Mouse (Mus musculus) kidney, embryonic 16.5 days (tissue): ENCODE results near the gene Olfr688. TPM values are rescaled to one million over a fixed set of nuclear protein-coding genes. Genes with fewer than 3 reads are reported as not detected.

Source experiments
- ATAC-seq: fragments of 200-750 bp; cut with Nextera tagmentation; 2 replicates; pipeline ENCODE4 v1.8.0; 2017; ENCODE audit warnings: moderate TSS enrichment; ENCODE audit not compliant: low FRiP score, low TSS enrichment
- H3K27ac ChIP-seq: fragments of 300-500 bp; sonication (generic); 2 replicates; pipeline ENCODE4 v1.5.1; 2014; ENCODE audit warnings: low read length
- H3K27me3 ChIP-seq: fragments of 300-500 bp; sonication (generic); 2 replicates; pipeline ENCODE4 v1.6.1; 2014; ENCODE audit warnings: low read length, control low read depth, mixed read lengths; ENCODE audit not compliant: insufficient read depth
- H3K36me3 ChIP-seq: fragments of 300-500 bp; sonication (generic); 2 replicates; pipeline ENCODE4 v1.6.1; 2014; ENCODE audit warnings: low read length, control low read depth, mixed read lengths; ENCODE audit not compliant: insufficient read depth
- H3K4me1 ChIP-seq: fragments of 300-500 bp; sonication (generic); 2 replicates; pipeline ENCODE4 v1.6.1; 2014; ENCODE audit warnings: low read length, control low read depth, mixed read lengths; ENCODE audit not compliant: insufficient read depth
- H3K4me2 ChIP-seq: fragments of 300-500 bp; sonication (generic); replicated peaks from 2 replicates; pipeline ENCODE4 v1.6.1; 2014; ENCODE audit warnings: low read depth, low read length
- H3K4me3 ChIP-seq: fragments of 300-500 bp; sonication (generic); 2 replicates; pipeline ENCODE4 v1.5.1; 2014; ENCODE audit warnings: mild to moderate bottlenecking, low read length
- H3K9ac ChIP-seq: fragments of 300-500 bp; sonication (generic); replicated peaks from 2 replicates; pipeline ENCODE4 v1.6.1; 2014; ENCODE audit warnings: low read length
- H3K9me3 ChIP-seq: fragments of 300-500 bp; sonication (generic); 2 replicates; pipeline ENCODE4 v1.6.1; 2016; ENCODE audit warnings: low read length, control low read depth
- WGBS: fragments of 180-500 bp; shearing (Covaris S2); extraction: QIAGEN DNeasy Blood & Tissue Kit; methylation state at CpG from one replicate; pipeline ENCODE4 v1.1.7; 2014; 5-methylcytosine and 5-hydroxymethylcytosine counted together
- polyA plus RNA-seq: library from polyadenylated mRNA; unstranded; fragments of >200 nt; fragmentation: Nextera tagmentation; extraction: Ambion mirVana; gene quantifications from 2 replicates; pipeline ENCODE4 v1.2.1, GENCODE M21; 2015

The Olfr688 gene
- polyA plus RNA-seq = not detected in 2 replicates

GRCm38 (mm10) chr7:105287795-105288194 lies at the start of gene Olfr688:
Gene Olfr688, plus strand, starts transcription at chr7:105288095.
- ATAC-seq = no peak
- H3K4me3 ChIP-seq = no peak within 1 kb of the TSS
- no peak within 1 kb of the TSS for H3K9ac ChIP-seq
- H3K9me3 ChIP-seq = no peaks in the 10 kb centered on the region
- no peak within 1 kb of the TSS for H3K27ac ChIP-seq
- 80% methylated on average over 6 of the region's 6 CpGs for WGBS
- no peaks in the 10 kb centered on the region for H3K27me3 ChIP-seq
- H3K36me3 ChIP-seq = no peaks in the 10 kb centered on the region
- no peaks in the 10 kb centered on the region for H3K4me1 ChIP-seq
- no peak within 1 kb of the TSS for H3K4me2 ChIP-seq

GRCm38 (mm10) chr7:105247671-105248070 lies 40.2 kb upstream of the Olfr688 start:
- no peak overlapping the region for H3K27ac ChIP-seq
- ATAC-seq = no peak
- no peak overlapping the region for H3K9ac ChIP-seq
- H3K36me3 ChIP-seq = no peaks in the 10 kb centered on the region
- no peaks in the 10 kb centered on the region for H3K9me3 ChIP-seq
- H3K27me3 ChIP-seq = no peaks in the 10 kb centered on the region
- no peaks in the 10 kb centered on the region for H3K4me1 ChIP-seq
- no peak overlapping the region for H3K4me2 ChIP-seq
- WGBS = 76% methylated on average over 3 of the region's 3 CpGs
- no peak overlapping the region for H3K4me3 ChIP-seq

GRCm38 (mm10) chr7:105248197-105248596 lies 39.7 kb upstream of the Olfr688 start:
- ATAC-seq = no peak
- Histone ChIP-seq H3K9ac (no peak overlapping the region), H3K4me1 (no peaks in the 10 kb centered on the region), H3K9me3 (no peaks in the 10 kb centered on the region), H3K4me3 (no peak overlapping the region), H3K27ac (no peak overlapping the region), H3K4me2 (no peak overlapping the region), H3K27me3 (no peaks in the 10 kb centered on the region), H3K36me3 (no peaks in the 10 kb centered on the region)
- WGBS = 61% methylated on average over 1 of the region's 1 CpGs

GRCm38 (mm10) chr7:105256656-105257055 lies 31.2 kb upstream of the Olfr688 start:
- H3K4me1 ChIP-seq = no peaks in the 10 kb centered on the region
- WGBS = 62% methylated on average over 5 of the region's 5 CpGs
- no peak overlapping the region for H3K4me2 ChIP-seq
- no peaks in the 10 kb centered on the region for H3K27me3 ChIP-seq
- H3K36me3 ChIP-seq = no peaks in the 10 kb centered on the region
- no peaks in the 10 kb centered on the region for H3K9me3 ChIP-seq
- H3K27ac ChIP-seq = no peak overlapping the region
- no peak for ATAC-seq
- H3K9ac ChIP-seq = no peak overlapping the region
- H3K4me3 ChIP-seq = no peak overlapping the region

- WGBS = 71% methylated on average over 7 of the region's 7 CpGs
- Histone ChIP-seq H3K4me3 (no peak overlapping the region), H3K27ac (no peak overlapping the region), H3K9me3 (no peaks in the 10 kb centered on the region), H3K4me2 (no peak overlapping the region), H3K9ac (no peak overlapping the region), H3K27me3 (no peaks in the 10 kb centered on the region), H3K4me1 (no peaks in the 10 kb centered on the region), H3K36me3 (no peaks in the 10 kb centered on the region)
- ATAC-seq = no peak
Measured at GRCm38 (mm10) chr7:105272426-105272825, 15.5 kb upstream of the Olfr688 start.

- Histone ChIP-seq H3K27ac (no peak overlapping the region), H3K4me1 (no peaks in the 10 kb centered on the region), H3K9ac (no peak overlapping the region), H3K4me3 (no peak overlapping the region), H3K4me2 (no peak overlapping the region), H3K9me3 (no peaks in the 10 kb centered on the region), H3K27me3 (no peaks in the 10 kb centered on the region), H3K36me3 (no peaks in the 10 kb centered on the region)
- no peak for ATAC-seq
Measured at GRCm38 (mm10) chr7:105290051-105290450, 2.2 kb downstream of the Olfr688 start.

- Histone ChIP-seq H3K36me3 (no peaks in the 10 kb centered on the region), H3K4me2 (no peak within 1 kb of the TSS), H3K4me3 (no peak within 1 kb of the TSS), H3K27ac (no peak within 1 kb of the TSS), H3K27me3 (no peaks in the 10 kb centered on the region), H3K9ac (no peak within 1 kb of the TSS), H3K9me3 (no peaks in the 10 kb centered on the region), H3K4me1 (no peaks in the 10 kb centered on the region)
- no peak for ATAC-seq
- 76% methylated on average over 1 of the region's 1 CpGs for WGBS
Measured at GRCm38 (mm10) chr7:105310865-105311264, 23.0 kb downstream of the Olfr688 start, which contains the start of gene Olfr689. Gene Olfr689, plus strand, starts transcription at chr7:105311165.

GRCm38 (mm10) chr7:105325302-105325701 lies 37.4 kb downstream of the Olfr688 start:
- no peak overlapping the region for H3K4me3 ChIP-seq
- H3K9me3 ChIP-seq = no peaks in the 10 kb centered on the region
- H3K4me2 ChIP-seq = no peak overlapping the region
- H3K27me3 ChIP-seq = no peaks in the 10 kb centered on the region
- no peak overlapping the region for H3K9ac ChIP-seq
- WGBS = 70% methylated on average over 2 of the region's 2 CpGs
- no peak for ATAC-seq
- H3K4me1 ChIP-seq = no peaks in the 10 kb centered on the region
- no peak overlapping the region for H3K27ac ChIP-seq
- H3K36me3 ChIP-seq = no peaks in the 10 kb centered on the region

GRCm38 (mm10) chr7:105334004-105334403 lies 46.1 kb downstream of the Olfr688 start, which contains the start of gene Olfr690:
Gene Olfr690, minus strand, starts transcription at chr7:105334104.
- no peak for ATAC-seq
- no peak within 1 kb of the TSS for H3K27ac ChIP-seq
- H3K27me3 ChIP-seq = no peaks in the 10 kb centered on the region
- no peak within 1 kb of the TSS for H3K4me3 ChIP-seq
- no peak within 1 kb of the TSS for H3K9ac ChIP-seq
- no peaks in the 10 kb centered on the region for H3K4me1 ChIP-seq
- H3K36me3 ChIP-seq = no peaks in the 10 kb centered on the region
- no peak within 1 kb of the TSS for H3K4me2 ChIP-seq
- H3K9me3 ChIP-seq = no peaks in the 10 kb centered on the region
- 84% methylated on average over 1 of the region's 1 CpGs for WGBS
